Mouse (Mus musculus) T-helper 17 cell (primary cell): Measurements from ENCODE around the gene Tbc1d22a.

Experiments
- in situ Hi-C, 2 experiments: fragments of 300-600 bp; cut with MboI, MseI; formaldehyde crosslinking; loops; 1 replicate in 1 of 2; 2 replicates in 1 of 2; pipeline ENCODE4 v1.15.1; 2025; ENCODE audit warnings: high pct_unique_total_duplicates in 2 of 2

Tbc1d22a gene

GRCm38 (mm10) chr15:86491434-86492099 lies 277.3 kb downstream of the Tbc1d22a start:
- in situ Hi-C loops: no loop called here

- in situ Hi-C loops: no loop called here
Measured at GRCm38 (mm10) chr15:86492636-86493035, 278.4 kb downstream of the Tbc1d22a start.

- in situ Hi-C loops: no loop called here
Measured at GRCm38 (mm10) chr15:86496209-86496608, 281.9 kb downstream of the Tbc1d22a start.

GRCm38 (mm10) chr15:86496646-86497045 lies 282.4 kb downstream of the Tbc1d22a start:
- in situ Hi-C loops: no loop called here

GRCm38 (mm10) chr15:86500536-86500935 lies 286.3 kb downstream of the Tbc1d22a start:
- in situ Hi-C loops: no loop called here

GRCm38 (mm10) chr15:86503413-86503812 lies 289.2 kb downstream of the Tbc1d22a start:
- in situ Hi-C loops: no loop called here

GRCm38 (mm10) chr15:86506666-86507065 lies 292.4 kb downstream of the Tbc1d22a start:
- in situ Hi-C loops: no loop called here

- in situ Hi-C loops: no loop called here
Measured at GRCm38 (mm10) chr15:86507546-86507945, 293.3 kb downstream of the Tbc1d22a start.

GRCm38 (mm10) chr15:86508406-86509176 lies 294.3 kb downstream of the Tbc1d22a start:
- in situ Hi-C loops: no loop called here

- in situ Hi-C loops: no loop called here
Measured at GRCm38 (mm10) chr15:86509601-86510000, 295.3 kb downstream of the Tbc1d22a start.

- in situ Hi-C loops: no loop called here
Measured at GRCm38 (mm10) chr15:86511181-86511580, 296.9 kb downstream of the Tbc1d22a start.

GRCm38 (mm10) chr15:86513336-86513735 lies 299.1 kb downstream of the Tbc1d22a start:
- in situ Hi-C loops: no loop called here

- in situ Hi-C loops: loop anchor here in 1 of 2 experiments (10.0 kb wide), 1 partner anchor 1885 kb away; no protein-coding TSS in a partner anchor
Measured at GRCm38 (mm10) chr15:86520201-86520600, 305.9 kb downstream of the Tbc1d22a start.

GRCm38 (mm10) chr15:86535356-86535755 lies 321.1 kb downstream of the Tbc1d22a start:
- in situ Hi-C loops: no loop called here

GRCm38 (mm10) chr15:86542371-86542770 lies 328.1 kb downstream of the Tbc1d22a start:
- in situ Hi-C loops: no loop called here

- in situ Hi-C loops: no loop called here
Measured at GRCm38 (mm10) chr15:86544122-86544795, 330.0 kb downstream of the Tbc1d22a start.
